ENCODE assay signal across 15 mouse cellular contexts in genomic region chr14:29029107-29029469, GRCm38 (mm10). TPM values are rescaled to one million over a fixed set of nuclear protein-coding genes. Genes with fewer than 3 reads are reported as not detected.
A peak's percentile ranks its signal among the peaks of the same experiment; 100 is the strongest.
DNase-seq lines count a peak whose midpoint lies in the region; ATAC-seq and TF ChIP-seq lines count a peak whose summit lies in the region.
"Had no signal": no experiment of that assay in that cellular context is flagged by ENCODE, and none has a peak within 500 bp of the region (broad histone marks: within the 10 kb centered on the region; RNA-seq: fewer than 3 reads in every experiment).

No protein-coding gene starts in this region.

- intact Hi-C loops in heart, postnatal 14 days (cut with DNase I) = no loop called here

- no peak overlapping the region for H3K4me3 ChIP-seq in forebrain, postnatal 0 days (ENCODE audit: low read depth, low read length)
- H3K4me3 ChIP-seq in limb, embryonic 12.5 days (replicated peaks) = no peak overlapping the region
- no peak overlapping the region for H3K4me3 ChIP-seq in kidney, embryonic 16.5 days (ENCODE audit: low read length)

- no peak overlapping the region for H3K4me2 ChIP-seq in forebrain, postnatal 0 days (ENCODE audit: low read depth)
- no peak overlapping the region for H3K4me2 ChIP-seq in limb, embryonic 12.5 days
- no peak overlapping the region for H3K4me2 ChIP-seq in kidney, embryonic 16.5 days (replicated peaks; ENCODE audit: low read depth, low read length)
- H3K4me2 ChIP-seq: liver, embryonic 11.5 days had no signal

- no peak overlapping the region for H3K9ac ChIP-seq in forebrain, postnatal 0 days
- H3K9ac ChIP-seq in limb, embryonic 12.5 days (replicated peaks) = no peak overlapping the region
- no peak overlapping the region for H3K9ac ChIP-seq in kidney, embryonic 16.5 days (replicated peaks; ENCODE audit: low read length)

- 42% methylated on average over 2 of the region's 2 CpGs for WGBS in forebrain, postnatal 0 days
- WGBS in limb, embryonic 12.5 days = 59% methylated on average over 2 of the region's 2 CpGs
- 83% methylated on average over 2 of the region's 2 CpGs for WGBS in kidney, embryonic 16.5 days

- H3K27me3 ChIP-seq in forebrain, postnatal 0 days (ENCODE audit: insufficient read depth, low read length) = no peaks in the 10 kb centered on the region
- no peaks in the 10 kb centered on the region for H3K27me3 ChIP-seq in limb, embryonic 12.5 days
- no peaks in the 10 kb centered on the region for H3K27me3 ChIP-seq in kidney, embryonic 16.5 days (ENCODE audit: insufficient read depth, low read length)

- no peaks in the 10 kb centered on the region for H3K9me3 ChIP-seq in forebrain, postnatal 0 days (ENCODE audit: low read length)
- H3K9me3 ChIP-seq in limb, embryonic 12.5 days = no peaks in the 10 kb centered on the region
- no peaks in the 10 kb centered on the region for H3K9me3 ChIP-seq in kidney, embryonic 16.5 days (ENCODE audit: low read length)

- H3K36me3 ChIP-seq in forebrain, postnatal 0 days (ENCODE audit: insufficient read depth) = no peaks in the 10 kb centered on the region
- no peaks in the 10 kb centered on the region for H3K36me3 ChIP-seq in limb, embryonic 12.5 days
- H3K36me3 ChIP-seq in kidney, embryonic 16.5 days (ENCODE audit: insufficient read depth, low read length) = no peaks in the 10 kb centered on the region

- H3K4me1 ChIP-seq in forebrain, postnatal 0 days (ENCODE audit: insufficient read depth) = 0 out of 2 replicates have a peak, but pooled peaks cover 3% of the 10 kb centered on the region
- H3K4me1 ChIP-seq in limb, embryonic 12.5 days (replicated peaks) = peaks cover 30% of the 10 kb centered on the region
- no peaks in the 10 kb centered on the region for H3K4me1 ChIP-seq in kidney, embryonic 16.5 days (ENCODE audit: insufficient read depth, low read length)

- H3K27ac ChIP-seq in forebrain, postnatal 0 days (ENCODE audit: low read depth, low read length) = peak overlapping the region; percentile 41; the same call in 1 of the 2 replicates
- H3K27ac ChIP-seq in limb, embryonic 12.5 days = 0 out of 2 replicates have a peak overlapping the region, but pooled peaks have one; percentile 81
- no peak overlapping the region for H3K27ac ChIP-seq in kidney, embryonic 16.5 days (ENCODE audit: low read length)

- no peak for TF ChIP-seq CTCF in forebrain, postnatal 0 days (IDR thresholded peaks at IDR 0.05; ENCODE audit: low read depth)

- peak; percentile 16 to 20 for DNase-seq in cerebellum, postnatal 10 days
- DNase-seq in cerebellum, adult 9-10 months = no peak
- peak; percentile 63 for DNase-seq in brain, adult 2 months (ENCODE audit: low read depth, low spot score)
- peak; percentile 70 for DNase-seq in forebrain, postnatal 0 days
- DNase-seq in adrenal gland, adult 18-20 months (ENCODE audit: low spot score in 2 of 2) = no peak
- no peak for DNase-seq in heart, postnatal 14 days
- DNase-seq: gastrocnemius, postnatal 10 days; kidney, adult 2 months; lung, postnatal 36 days; thymus, postnatal 4 days had no signal

- ATAC-seq in forebrain, postnatal 0 days = peak; percentile 72
- ATAC-seq in limb, embryonic 12.5 days (ENCODE audit: insufficient number of reproducible peaks, insufficient read depth, low FRiP score, low TSS enrichment, low read depth) = no peak
- no peak for ATAC-seq in kidney, embryonic 16.5 days (ENCODE audit: low FRiP score, low TSS enrichment)

RNA-seq across cellular contexts. Expression of gene Lrtm1, which starts 11.1 kb away (rescaled TPM):
- under 0.01 TPM in 1 of 2 replicates, not detected in the other for total RNA-seq in forebrain, postnatal 0 days (2014; rRNA removed)
- polyA plus RNA-seq in forebrain, postnatal 0 days (2015; fragmentation: Nextera tagmentation; extraction: Ambion mirVana) = 0.02 TPM in 1 of 2 replicates, not detected in the other
- 0.23 and 0.40 TPM in 2 replicates for polyA plus RNA-seq in limb, embryonic 12.5 days (2016; fragmentation: Nextera tagmentation; extraction: Ambion mirVana)
- under 1 TPM; 0.13 to 0.35 TPM for total RNA-seq in adrenal gland, adult 18-20 months (2021)
- 100 to 1,000 TPM; 149 to 157 TPM for total RNA-seq in heart, postnatal 14 days (2021)
- 0.06 and 0.15 TPM in 2 replicates for polyA plus RNA-seq in kidney, embryonic 16.5 days (2015; fragmentation: Nextera tagmentation; extraction: Ambion mirVana)
- total RNA-seq: ES-E14; layer of hippocampus, postnatal 10 days had no signal
- polyA plus RNA-seq: liver, embryonic 11.5 days had no signal

Comparison
In these comparisons a context has a peak if more than half of its experiments do, and no peak if none do; other contexts are left out.
1. DNase-seq: peak in cerebellum, postnatal 10 days (2 of 2), brain, adult 2 months (single experiment) and forebrain, postnatal 0 days (single experiment); none in cerebellum, adult 9-10 months (single experiment), adrenal gland, adult 18-20 months (0 of 2) and heart, postnatal 14 days (0 of 2).
2. RNA of gene Lrtm1, which starts 11.1 kb away (total RNA-seq): 149 to 157 TPM in heart, postnatal 14 days; 0.13 to 0.35 TPM in adrenal gland, adult 18-20 months and under 0.01 TPM in forebrain, postnatal 0 days; every median in the first group is over 100 times any median in the second.